In the genomic region with DNA sequence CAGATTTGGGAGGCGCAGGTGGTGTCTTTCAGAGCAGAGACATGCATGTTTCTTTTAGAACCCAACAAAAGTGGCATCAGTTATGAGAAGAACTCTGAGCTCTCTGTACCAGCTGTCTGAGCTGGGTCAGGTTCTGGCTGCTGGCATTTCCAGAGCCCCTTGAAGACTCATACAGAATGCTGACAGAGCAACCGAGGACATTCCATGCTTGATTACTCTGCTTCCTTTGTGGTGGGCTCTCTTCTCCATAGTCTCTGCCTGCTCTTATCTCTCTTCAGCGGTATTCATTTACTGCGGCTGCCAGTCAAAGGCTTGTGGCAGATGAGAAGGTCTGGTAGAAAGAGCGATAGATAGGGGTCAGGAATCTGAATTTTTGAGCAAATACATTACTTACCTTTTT, we compare ENCODE assay signal across 9 mouse cellular contexts. TPM values are rescaled to one million over a fixed set of nuclear protein-coding genes. Genes with fewer than 3 reads are reported as not detected.
A peak's percentile ranks its signal among the peaks of the same experiment; 100 is the strongest.
DNase-seq lines count a peak whose midpoint lies in the region; ATAC-seq and TF ChIP-seq lines count a peak whose summit lies in the region.
"Had no signal": no experiment of that assay in that cellular context is flagged by ENCODE, and none has a peak within 500 bp of the region (broad histone marks: within the 10 kb centered on the region; RNA-seq: fewer than 3 reads in every experiment).

No protein-coding gene starts in this region.

- no peak for ATAC-seq in heart, embryonic 12.5 days (ENCODE audit: insufficient number of reproducible peaks, low FRiP score)
- peak; percentile 28; the same call in 1 of the 2 replicates for ATAC-seq in lung, embryonic 14.5 days (ENCODE audit: insufficient read depth)

- peak overlapping the region; percentile 69 for H3K9ac ChIP-seq in heart, embryonic 12.5 days
- H3K9ac ChIP-seq in lung, embryonic 14.5 days, result peak overlapping the region; percentile 21; the same call in 1 of the 2 replicates

- 0 out of 2 replicates have a peak, but pooled peaks cover under 1% of the 10 kb centered on the region for H3K9me3 ChIP-seq in heart, embryonic 12.5 days (replicated peaks)
- no peaks in the 10 kb centered on the region for H3K9me3 ChIP-seq in lung, embryonic 14.5 days (ENCODE audit: low read depth, low read length)

- 0 out of 2 replicates have a peak overlapping the region, but pooled peaks have one; percentile 1 for H3K4me3 ChIP-seq in heart, embryonic 12.5 days
- no peak overlapping the region for H3K4me3 ChIP-seq in lung, embryonic 14.5 days (ENCODE audit: low read depth, low read length)
- no peak overlapping the region for H3K4me3 ChIP-seq in embryonic fibroblast, embryonic 13.5 days (ENCODE audit: insufficient read depth, low read length)
- H3K4me3 ChIP-seq in olfactory bulb, adult 2 months (ENCODE audit: insufficient read depth, low read depth, low read length), result no peak overlapping the region

- H3K36me3 ChIP-seq in heart, embryonic 12.5 days, result peaks cover 3% of the 10 kb centered on the region
- no peaks in the 10 kb centered on the region for H3K36me3 ChIP-seq in lung, embryonic 14.5 days (ENCODE audit: insufficient read depth)

- no peak for DNase-seq in heart, postnatal 4 days
- DNase-seq in lung, embryonic 14.5 days, result peak; percentile 32
- no peak for DNase-seq in lung, postnatal 14 days
- DNase-seq in right cerebral cortex, adult 2 months (ENCODE audit: low spot score in 2 of 2), result no peak
- no peak for DNase-seq in urinary bladder, postnatal 25 days (ENCODE audit: low spot score)
- DNase-seq: thymus, postnatal 25 days had no signal

- H3K27ac ChIP-seq in heart, embryonic 12.5 days (ENCODE audit: poor library complexity, severe bottlenecking), result peak overlapping the region; percentile 100
- peak overlapping the region; percentile 91 for H3K27ac ChIP-seq in lung, embryonic 14.5 days (ENCODE audit: low read depth)
- H3K27ac ChIP-seq in embryonic fibroblast, embryonic 13.5 days (ENCODE audit: insufficient read depth, low read length), result peak overlapping the region; percentile 44
- peak overlapping the region; percentile 84 for H3K27ac ChIP-seq in olfactory bulb, adult 2 months (ENCODE audit: insufficient read depth, low read depth, low read length)

- H3K4me2 ChIP-seq in heart, embryonic 12.5 days, result peak overlapping the region; percentile 63
- H3K4me2 ChIP-seq in lung, embryonic 14.5 days, result peak overlapping the region; percentile 50

- no peak for TF ChIP-seq POLR2A in embryonic fibroblast, embryonic 13.5 days (IDR thresholded peaks at IDR 0.05; ENCODE audit: low read depth, low read length)
- TF ChIP-seq POLR2A in olfactory bulb, adult 2 months (IDR thresholded peaks at IDR 0.05; ENCODE audit: insufficient read depth, low read depth, low read length), result no peak

- H3K27me3 ChIP-seq in heart, embryonic 12.5 days (replicated peaks), result no peaks in the 10 kb centered on the region
- no peaks in the 10 kb centered on the region for H3K27me3 ChIP-seq in lung, embryonic 14.5 days (ENCODE audit: insufficient read depth, low read length)

- no peak for TF ChIP-seq CTCF in lung, embryonic 14.5 days (IDR thresholded peaks at IDR 0.05; ENCODE audit: low read depth)
- TF ChIP-seq CTCF in embryonic fibroblast, embryonic 13.5 days (IDR thresholded peaks at IDR 0.05; ENCODE audit: borderline replicate concordance, insufficient read depth, low read length), result no peak
- TF ChIP-seq CTCF in olfactory bulb, adult 2 months (IDR thresholded peaks at IDR 0.05; ENCODE audit: insufficient read depth, low read depth, low read length), result no peak

- WGBS in heart, embryonic 12.5 days, result 21% methylated on average over 5 of the region's 5 CpGs
- WGBS in lung, embryonic 14.5 days, result 53% methylated on average over 5 of the region's 5 CpGs
- 63% methylated on average over 5 of the region's 5 CpGs for WGBS in olfactory bulb, adult 2 months

- H3K4me1 ChIP-seq in heart, embryonic 12.5 days (replicated peaks), result peaks cover 86% of the 10 kb centered on the region
- H3K4me1 ChIP-seq in lung, embryonic 14.5 days (ENCODE audit: insufficient read depth), result peaks cover 27% of the 10 kb centered on the region
- H3K4me1 ChIP-seq in embryonic fibroblast, embryonic 13.5 days (ENCODE audit: control insufficient read depth, insufficient read depth, low read length), result 0 out of 2 replicates have a peak, but pooled peaks cover 2% of the 10 kb centered on the region
- H3K4me1 ChIP-seq in olfactory bulb, adult 2 months (ENCODE audit: control insufficient read depth, insufficient read depth, low read length), result peaks cover 23% of the 10 kb centered on the region

RNA-seq across cellular contexts. Expression of a gene that starts 28.0 kb away (rescaled TPM):
- polyA plus RNA-seq in heart, embryonic 12.5 days (2016; fragmentation: Nextera tagmentation; extraction: Ambion mirVana), result 233 and 241 TPM in 2 replicates
- 100 to 1,000 TPM; 204 to 207 TPM for total RNA-seq in heart, postnatal 4 days (2021)
- 143 and 145 TPM in 2 replicates for polyA plus RNA-seq in lung, embryonic 14.5 days (2014; fragmentation: Nextera tagmentation; extraction: Ambion mirVana)
- 33.6 and 39.7 TPM in 2 replicates for polyA plus RNA-seq in embryonic fibroblast, embryonic 13.5 days (2011; ENCODE audit: insufficient read length, low read depth, missing spikeins)
- polyA plus RNA-seq in olfactory bulb, adult 2 months (2012; ENCODE audit: insufficient read depth, insufficient read length, low replicate concordance, missing spikeins), result not detected in 2 replicates

RNA-seq across cellular contexts. Expression of a gene that starts 41.3 kb away (rescaled TPM):
- polyA plus RNA-seq in heart, embryonic 12.5 days (2016; fragmentation: Nextera tagmentation; extraction: Ambion mirVana), result 67.7 and 76.7 TPM in 2 replicates
- total RNA-seq in heart, postnatal 4 days (2021), result 100 to 1,000 TPM; 239 to 253 TPM
- 56.2 and 62.5 TPM in 2 replicates for polyA plus RNA-seq in lung, embryonic 14.5 days (2014; fragmentation: Nextera tagmentation; extraction: Ambion mirVana)
- 262 and 294 TPM in 2 replicates for polyA plus RNA-seq in embryonic fibroblast, embryonic 13.5 days (2011; ENCODE audit: insufficient read length, low read depth, missing spikeins)
- 82.6 TPM in 1 of 2 replicates, not detected in the other for polyA plus RNA-seq in olfactory bulb, adult 2 months (2012; ENCODE audit: insufficient read depth, insufficient read length, low replicate concordance, missing spikeins)

Comparison
In these comparisons a context has a peak if more than half of its experiments do, and no peak if none do; other contexts are left out.
1. H3K27ac ChIP-seq: peak in every context shown above with its lines; median percentile 100 in heart, embryonic 12.5 days; 91 in lung, embryonic 14.5 days; 84 in olfactory bulb, adult 2 months; 44 in embryonic fibroblast, embryonic 13.5 days.
2. RNA of a gene that starts 28.0 kb away (polyA plus RNA-seq): 233 to 241 TPM in heart, embryonic 12.5 days, 143 to 145 TPM in lung, embryonic 14.5 days and 33.6 to 39.7 TPM in embryonic fibroblast, embryonic 13.5 days; not detected in olfactory bulb, adult 2 months; every median in the first group is over 10 times any median in the second.